Mouse (Mus musculus) thymus, postnatal 4 days (tissue): Measurements from ENCODE around the gene Cib1.

Experiments
- DNase-seq: peaks from one replicate; pipeline ENCODE4 v3.0.0; 2021

Cib1 gene

DNA sequence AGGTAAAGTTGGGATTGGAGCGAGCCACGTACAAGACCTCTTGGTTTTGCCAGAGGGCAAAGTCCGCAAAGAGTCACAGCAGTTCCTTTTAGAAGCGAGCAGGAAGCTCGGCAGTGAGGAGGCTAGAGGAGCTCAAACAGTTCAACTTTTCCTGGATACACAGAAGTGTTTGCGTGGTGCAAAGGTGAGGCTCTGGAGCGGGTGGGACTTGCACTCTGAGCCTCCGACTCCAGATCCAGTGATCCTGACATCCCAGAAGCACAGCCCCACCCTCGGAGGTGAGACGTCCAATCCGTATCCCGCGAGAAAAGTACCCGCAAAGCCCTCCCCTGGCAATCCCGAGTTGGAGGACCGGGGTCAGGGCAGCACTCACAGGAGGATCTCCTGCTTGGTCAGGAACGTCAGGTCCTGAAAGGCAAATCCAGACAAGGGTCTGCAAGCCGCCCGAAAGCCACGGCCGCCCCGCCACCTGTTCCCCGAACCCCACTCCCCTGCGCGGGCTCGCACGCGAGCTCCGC is 583 bp downstream of the Cib1 start:
- no peak for DNase-seq

DNA sequence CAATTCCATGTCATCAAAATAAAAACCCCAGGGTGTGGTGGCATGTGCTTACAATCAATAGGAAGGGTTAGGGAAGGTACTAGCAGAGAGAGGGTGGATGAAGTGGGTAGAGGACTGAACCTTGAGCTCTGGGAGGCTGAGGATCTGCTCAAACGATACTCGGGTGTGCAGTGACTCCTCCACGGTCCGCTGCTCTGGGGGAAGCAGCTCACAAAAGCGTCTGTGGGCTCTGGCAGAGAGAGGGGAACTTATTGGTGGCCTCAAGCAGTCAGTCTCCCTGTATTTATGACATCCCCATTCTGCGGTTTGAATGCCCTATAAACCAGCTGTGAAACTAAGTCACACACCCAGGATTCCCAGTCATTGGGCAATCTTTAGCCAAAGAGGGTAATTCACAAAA is 2.4 kb downstream of the Cib1 start:
- DNase-seq, result no peak

DNA sequence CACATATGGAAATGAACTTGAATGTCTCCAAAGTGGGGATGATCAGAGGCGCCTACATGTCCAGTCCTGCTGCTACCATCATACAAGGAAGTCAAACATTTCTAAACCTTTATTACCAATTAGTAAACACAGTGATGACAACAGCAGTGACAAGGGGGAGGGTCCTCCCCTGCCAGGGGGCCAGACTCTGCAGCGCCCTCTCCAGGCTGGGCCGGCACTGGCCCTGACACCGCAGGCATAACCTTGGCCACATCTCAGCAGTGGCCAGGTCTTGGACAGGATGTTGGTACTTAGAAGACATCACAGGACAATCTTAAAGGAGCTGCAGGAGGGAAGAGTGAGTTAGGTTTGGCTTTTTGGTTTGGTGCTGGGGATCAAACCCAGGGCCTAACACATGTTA is 5.5 kb downstream of the Cib1 start:
- DNase-seq, result no peak

DNA sequence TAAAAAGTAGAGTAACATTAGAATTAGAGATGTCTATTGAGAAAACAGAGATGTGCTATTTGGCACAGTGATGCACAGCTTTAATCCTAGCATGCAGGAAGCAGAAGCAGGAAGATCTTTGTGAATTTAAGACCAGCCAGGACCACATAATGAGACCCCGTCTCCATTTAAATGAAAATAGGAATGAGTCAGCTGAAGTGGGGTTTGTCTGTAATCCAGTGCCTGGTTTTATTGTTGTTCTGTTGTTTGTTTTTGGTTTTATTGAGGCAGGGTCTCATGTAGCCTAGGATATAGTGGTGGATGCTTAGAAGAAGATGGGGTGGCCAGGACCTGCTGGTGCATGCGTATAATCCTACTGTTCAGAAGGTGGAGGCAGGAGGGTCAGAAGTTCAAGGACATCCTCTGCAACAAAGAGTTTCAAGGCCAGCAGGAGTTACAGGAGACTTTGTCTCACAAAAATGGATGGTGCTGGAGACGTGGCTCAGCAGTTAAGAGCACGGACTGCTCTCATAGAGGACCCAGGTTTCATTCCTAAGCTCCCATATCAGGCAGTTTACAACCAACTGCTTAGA is 11.3 kb downstream of the Cib1 start:
- no peak for DNase-seq

DNA sequence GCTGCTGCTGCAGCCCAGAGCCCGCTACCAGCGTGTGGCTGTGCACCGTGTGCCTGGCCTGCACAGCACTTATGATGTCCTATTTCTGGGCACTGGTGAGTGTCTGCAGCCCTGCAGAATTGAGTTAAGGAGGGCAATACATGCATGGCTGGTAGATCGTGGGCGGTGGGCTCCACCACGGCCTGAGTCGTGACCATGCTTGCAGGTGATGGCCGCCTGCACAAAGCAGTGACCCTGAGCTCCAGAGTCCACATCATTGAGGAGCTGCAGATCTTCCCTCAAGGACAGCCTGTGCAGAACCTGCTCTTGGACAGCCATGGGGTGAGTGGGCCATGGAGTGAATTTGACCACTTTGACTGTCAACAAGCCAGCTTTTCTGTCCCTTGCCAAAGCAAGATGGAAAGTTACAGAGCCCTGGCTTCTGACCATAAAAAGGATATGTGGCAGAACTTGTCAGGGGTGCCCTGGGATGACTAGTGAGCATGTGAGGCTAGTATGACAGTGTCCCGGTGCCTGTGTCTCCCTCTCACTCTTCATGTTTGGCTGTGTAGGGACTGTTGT is 12.3 kb downstream of the Cib1 start:
- DNase-seq, result no peak

DNA sequence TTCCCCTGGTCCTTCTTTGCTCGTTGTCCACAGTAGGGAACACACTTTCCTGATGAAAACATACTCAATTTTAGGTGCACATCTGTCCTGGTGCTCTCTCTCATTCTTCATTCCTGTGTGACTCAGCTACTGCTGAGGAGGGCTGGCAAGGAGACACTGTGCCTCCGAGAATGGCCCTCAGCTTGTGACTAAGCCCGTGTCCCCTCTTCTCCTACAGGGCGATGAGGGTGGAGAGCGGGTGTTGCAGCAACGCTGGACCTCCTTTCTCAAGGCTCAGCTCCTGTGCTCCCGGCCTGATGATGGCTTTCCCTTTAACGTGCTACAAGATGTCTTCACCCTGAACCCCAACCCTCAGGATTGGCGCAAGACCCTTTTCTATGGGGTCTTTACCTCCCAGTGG is 13.9 kb downstream of the Cib1 start:
- DNase-seq, result no peak

DNA sequence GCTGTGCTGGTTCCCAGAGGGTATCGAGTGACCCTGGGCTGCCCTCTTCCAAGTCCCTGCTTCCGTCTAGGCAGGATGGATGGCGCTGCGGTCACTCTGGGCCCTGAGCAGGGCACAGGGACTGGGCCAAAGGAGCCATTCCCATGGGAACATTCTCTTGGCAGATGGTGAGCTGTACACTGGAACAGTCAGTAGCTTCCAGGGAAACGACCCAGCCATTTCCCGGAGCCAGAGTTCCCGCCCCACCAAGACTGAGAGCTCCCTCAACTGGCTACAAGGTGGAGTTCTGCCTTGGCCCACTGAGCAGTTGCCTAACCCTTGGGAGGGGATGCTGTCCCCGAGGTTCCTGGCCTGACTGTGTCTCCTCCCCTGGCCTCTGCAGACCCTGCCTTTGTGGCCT is 16.0 kb downstream of the Cib1 start:
- no peak for DNase-seq

DNA sequence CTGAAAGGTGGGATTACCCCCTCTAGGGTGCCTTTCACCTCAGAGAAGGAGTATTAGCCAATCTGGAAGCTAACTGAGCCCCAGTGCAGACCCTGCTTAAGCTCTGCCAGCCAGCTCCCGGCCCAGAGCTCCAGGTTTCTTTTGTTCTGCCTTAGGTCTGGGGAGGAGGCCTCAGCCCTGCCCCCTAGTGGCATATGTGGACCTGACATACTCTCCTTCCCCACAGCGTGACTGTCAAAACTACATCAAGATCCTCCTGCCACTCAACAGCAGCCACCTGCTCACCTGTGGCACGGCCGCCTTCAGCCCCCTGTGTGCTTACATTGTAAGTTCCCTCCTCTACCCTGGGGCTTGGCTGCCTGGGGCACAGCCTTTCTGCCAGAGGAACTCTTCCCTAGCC is 17.2 kb downstream of the Cib1 start:
- DNase-seq, result peak; percentile 93

DNA sequence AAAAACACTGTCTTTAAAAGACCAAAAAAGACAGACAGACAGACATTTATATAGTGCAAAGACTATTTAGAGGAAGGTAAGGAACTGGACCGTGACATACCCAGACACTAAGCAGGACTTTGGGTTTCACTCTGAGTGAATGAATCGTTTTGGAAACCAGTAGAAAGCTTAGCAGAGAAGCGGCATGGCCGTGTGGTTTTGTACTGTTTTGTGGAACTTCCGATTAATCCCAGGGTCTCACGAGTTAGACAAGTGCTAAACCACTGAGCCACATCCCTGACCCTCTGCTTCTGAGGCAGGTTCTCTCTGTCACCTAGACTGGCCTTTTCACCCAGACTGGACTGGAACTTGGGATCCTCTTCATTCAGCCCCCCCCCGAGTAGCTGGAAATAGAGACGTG is 18.2 kb downstream of the Cib1 start:
- no peak for DNase-seq

DNA sequence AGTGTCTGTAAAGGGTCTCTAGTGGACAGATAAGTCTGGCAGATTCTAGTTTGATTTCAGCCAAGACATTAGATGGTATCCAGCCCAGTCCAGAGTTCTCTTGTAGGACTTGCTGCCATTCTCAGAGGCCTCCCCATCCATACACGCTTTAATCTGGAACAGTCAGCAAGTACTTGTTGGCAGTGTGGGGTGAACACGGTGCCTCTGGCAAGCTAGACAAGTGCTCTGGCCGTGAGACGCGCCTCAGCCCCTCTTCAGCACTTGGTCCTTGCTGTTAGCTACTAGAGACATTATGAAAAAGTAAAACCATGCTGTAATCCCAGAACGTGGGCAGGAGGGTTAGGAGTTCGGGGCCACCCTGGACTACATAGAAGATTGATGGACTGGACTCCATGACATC is 19.0 kb downstream of the Cib1 start:
- no peak for DNase-seq

DNA sequence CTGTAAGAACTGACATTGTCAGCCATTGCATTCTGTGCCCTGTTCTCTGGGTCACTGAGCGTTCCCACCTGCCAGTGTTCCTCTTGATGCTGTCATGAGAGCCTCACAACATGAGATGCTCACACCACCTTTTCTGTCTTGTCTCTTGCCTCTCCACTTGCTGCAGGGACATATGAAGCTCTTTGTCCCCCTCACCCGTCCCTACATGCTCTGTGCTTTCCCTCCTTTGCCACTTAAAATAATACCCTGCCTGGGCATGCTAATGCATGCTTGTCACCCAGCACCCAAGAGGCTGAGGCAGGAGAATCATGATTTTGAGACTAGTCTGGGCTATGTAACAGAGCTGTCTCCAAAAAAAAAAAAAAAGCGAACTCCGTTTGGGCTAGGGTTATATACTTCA is 21.6 kb downstream of the Cib1 start:
- DNase-seq, result no peak

DNA sequence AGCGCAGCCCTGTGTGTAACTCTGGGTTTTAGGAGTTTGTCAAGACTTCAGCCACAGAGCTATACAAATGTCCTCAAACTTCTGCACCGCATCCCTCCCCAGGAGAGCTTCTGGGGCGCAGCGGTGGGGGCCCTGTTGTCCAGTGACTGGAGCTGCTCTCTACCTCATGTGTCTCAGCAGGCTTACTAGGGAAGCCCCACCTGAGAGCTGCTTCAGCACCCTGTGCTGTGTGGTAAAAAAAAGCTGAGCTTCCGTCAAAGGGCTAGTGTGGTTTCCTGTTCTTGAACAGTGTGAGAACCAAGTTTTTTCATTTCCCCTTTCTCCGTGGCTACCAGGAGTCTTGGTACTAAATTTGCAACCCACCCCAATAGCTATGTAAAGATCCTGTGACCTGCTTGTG is 22.9 kb downstream of the Cib1 start:
- DNase-seq, result peak; percentile 61

DNA sequence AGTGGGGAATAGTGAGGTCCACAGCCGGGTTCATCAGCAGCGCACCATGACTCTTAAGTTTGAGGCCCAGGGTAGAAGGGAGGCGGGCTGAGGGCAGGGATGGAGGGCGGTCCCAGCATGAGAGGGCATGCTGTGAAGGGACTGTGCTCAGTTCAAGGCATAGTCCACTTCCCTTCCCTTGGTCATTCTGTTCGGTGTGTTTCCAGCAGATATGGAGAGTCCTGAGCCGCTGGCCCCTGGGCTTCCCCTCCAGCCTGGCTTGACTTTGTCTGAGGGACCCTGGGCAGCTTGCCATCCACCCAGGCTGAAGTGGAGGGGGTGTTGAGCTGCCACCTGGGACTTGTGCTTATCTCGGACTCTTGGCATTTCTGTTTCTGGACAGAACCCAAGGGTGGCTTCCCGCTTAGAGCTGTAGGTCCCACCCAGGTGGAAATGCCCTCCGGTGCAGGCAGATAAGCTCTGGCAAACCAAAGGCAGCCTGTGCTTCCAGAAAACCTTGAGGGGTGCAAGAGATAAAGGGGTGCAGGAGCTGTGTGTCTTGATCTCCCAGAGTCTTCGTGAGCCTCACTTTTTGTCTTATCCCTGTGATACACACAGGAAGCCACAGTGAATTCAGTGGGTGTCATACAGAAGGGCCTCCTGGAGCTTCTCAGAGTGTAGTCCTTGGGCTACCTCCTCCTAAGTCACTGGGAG is 23.7 kb downstream of the Cib1 start:
- DNase-seq, result no peak

DNA sequence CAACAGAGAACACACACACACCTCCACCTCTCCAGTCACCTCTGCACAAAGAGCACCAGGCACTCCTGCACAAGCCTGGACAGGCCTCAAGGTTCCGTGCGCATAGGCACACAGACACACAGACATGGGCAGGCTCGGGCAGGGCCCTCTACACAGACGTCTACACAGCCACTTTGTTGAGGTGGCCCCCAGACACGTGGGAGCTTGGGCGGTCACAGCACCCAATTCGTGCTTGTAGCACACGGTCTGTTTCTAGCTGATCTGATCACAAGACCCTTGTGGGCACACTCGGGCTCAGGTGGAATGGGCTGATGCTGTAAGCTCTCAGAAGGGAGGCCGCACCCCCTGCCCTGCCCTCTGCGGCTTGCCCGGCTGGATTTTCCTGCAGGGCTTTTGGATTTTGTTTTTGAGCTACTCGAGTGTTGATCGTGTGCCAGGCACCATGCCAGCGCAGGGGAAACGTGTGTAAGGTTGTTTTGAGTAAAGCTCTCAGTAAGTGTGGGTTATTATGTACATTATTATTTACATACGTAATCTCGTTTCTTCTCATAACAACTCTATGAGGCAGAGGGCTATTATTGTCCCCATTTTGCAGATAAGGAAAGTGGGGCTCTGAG is 24.5 kb downstream of the Cib1 start:
- no peak for DNase-seq

DNA sequence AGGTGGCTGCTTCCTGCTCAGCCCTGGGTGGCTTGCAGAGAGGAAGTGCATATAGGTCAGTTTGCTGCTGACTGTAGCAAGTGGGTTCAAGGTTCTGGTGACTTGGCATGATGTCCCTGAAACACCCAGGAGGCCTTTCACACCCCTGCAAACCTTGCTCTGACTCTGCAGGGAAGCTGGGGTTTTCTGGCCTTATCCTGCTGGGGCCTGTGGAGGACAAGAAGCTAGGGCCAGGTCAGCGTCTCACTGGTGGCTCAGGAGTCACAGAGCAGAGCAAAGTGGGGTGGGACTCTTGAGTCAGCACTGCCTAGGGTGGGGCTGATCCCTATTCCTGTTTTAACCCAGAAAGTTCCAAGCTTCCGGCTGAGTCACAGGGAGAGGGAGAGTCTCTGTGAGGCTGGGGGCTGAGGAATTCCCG is 25.3 kb downstream of the Cib1 start:
- no peak for DNase-seq

DNA sequence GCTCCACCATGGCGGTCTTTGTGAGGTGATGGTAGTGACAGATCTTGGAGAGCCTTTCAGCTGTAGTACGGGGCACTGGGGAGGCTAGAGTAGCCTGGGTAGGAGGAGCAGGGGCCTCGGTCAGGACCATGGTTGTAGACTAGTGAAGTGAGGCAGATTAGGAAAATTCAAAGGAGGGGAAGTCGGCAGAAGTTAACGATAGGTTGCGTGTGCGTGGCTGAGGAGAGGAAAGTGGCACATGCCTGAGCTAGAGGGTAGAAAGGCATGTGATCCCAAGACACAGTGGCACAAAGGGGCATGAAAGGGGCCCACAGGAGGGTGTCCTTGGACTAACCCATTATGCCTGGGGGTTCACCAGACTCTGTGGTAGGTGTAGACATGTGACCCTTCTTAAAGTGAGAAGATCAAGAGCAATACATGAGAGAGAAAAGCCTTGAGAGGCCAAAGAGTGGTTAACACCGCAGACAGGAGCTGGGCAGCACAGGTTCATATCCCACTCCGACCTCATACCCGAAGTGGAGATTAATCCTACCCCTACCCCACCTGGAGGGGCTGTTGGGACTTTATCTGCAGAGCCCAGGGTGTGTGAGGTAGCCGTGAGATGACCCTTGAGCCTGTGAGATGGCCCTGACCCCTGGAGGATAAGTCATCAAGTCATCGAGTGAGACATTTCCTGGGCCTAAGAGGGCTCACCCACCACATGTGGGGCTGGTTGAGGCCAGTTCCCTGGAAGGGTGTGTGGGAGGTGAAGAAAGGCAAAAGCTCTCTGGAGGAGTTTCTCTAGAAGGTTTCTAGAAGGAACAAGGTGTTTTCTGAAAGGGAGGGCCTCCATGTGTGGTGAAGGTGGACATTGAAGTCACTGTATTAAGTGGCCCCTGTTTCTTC is 26.7 kb downstream of the Cib1 start:
- no peak for DNase-seq

DNA sequence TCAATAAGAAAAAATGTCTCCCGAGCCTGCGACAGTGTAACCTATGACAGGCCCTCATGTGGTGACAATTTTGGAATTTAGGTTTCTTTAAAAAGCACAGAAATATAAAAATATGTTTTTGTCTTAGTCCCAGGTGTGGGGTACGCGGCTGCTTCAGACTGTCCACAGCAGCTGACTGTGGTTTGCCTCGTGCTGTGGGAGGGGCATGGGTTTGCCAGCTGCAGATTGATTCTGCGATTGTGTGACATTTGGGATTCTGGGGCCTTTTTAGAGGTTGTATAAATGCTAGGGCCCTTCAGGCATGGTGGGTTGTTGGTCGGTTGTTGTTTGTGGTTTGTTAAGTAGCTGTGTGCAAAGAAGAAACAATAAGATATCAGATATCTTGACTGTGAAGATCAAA is 27.7 kb downstream of the Cib1 start:
- peak; percentile 67 for DNase-seq

DNA sequence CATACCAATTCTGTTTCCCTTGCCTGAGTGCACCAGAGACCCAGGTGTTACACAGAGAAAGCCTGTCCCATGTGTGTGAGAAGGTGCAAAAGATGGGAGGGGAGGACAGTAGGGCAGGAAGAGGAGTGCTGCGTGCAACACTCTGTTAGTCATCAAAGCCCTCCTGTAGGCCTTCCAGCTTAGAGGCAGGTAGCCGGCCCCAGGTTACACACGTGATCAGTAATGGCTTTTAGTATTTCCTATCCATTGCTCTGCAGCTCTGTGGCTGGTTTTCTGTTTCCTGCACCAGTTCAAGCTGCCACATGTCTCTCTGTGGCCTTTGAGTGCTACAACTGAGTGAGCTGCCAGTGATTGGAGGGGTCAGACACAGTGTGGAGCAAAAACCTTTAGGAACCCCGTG is 28.3 kb downstream of the Cib1 start:
- DNase-seq, result no peak

DNA sequence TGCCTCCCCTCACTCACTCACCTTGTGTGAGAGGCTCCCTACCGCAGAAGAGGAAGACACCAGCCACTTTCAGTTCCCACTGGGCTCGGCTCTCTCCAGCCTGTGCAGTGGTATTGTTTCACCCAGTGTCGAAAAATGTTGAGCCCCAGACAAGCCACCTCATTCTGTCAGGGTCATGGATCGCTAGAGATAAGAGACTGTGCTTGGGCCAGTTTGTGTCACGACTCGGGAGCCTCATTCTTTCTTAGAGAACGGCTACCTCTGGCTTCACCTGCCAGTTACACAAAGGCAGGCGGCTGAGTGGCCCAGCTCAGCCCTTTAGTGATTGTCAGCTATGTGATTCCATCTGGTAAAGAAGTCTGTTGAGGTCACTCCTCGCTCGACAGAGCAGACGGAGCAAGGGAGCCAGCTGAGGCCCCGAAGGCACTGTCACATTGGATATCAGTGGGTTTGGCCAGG is 28.9 kb downstream of the Cib1 start:
- DNase-seq, result no peak

DNA sequence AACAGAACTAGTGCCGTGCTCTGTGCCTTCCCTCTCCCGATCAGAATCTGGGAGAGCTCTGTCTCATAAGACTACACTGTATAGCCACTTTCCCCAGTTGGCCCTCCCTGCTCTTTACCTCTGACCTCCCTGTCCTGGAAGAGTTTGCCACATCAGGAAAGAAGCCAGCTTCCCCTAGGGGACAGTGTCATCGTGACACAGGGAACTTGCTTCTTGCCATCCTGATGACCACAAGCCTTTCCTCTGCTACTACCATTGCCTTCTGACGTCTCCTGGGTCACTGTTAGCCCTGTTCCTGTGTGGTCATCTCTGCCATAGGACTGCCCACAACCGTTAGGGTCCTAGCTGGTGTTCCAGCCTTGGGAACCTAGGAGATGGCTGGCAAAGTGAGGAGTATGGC is 29.7 kb downstream of the Cib1 start:
- no peak for DNase-seq

DNA sequence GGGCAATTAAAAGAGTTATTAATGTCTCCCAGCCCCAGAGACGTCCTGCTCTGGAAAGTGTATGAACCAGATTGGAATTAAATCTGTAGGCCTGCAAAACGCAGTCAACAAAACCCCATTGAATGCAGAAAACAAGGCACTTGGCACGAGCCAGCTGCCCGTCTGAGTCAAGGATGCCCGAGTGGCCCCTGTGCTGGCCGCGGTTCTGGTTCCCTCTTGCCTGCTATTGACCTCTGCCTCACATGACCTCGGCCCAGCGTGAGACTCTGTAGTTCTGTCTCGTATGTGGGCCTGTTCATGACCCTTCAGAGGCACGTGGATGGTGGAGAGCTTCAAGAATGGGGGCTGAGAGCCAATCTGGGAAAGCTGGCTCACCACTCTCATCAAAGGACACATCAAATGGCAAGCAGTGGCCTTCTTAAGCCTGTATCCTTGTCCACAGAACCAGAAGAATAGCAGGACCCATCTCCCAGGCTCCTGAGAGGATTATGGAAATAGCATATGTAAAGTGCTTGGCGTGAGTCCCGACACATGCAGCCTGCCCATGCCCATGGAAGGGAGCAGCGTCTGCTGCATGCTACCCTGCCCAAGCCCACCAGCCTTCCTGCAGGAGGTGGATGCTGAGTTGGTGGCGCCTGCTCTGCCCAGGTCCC is 30.6 kb downstream of the Cib1 start:
- no peak for DNase-seq

DNA sequence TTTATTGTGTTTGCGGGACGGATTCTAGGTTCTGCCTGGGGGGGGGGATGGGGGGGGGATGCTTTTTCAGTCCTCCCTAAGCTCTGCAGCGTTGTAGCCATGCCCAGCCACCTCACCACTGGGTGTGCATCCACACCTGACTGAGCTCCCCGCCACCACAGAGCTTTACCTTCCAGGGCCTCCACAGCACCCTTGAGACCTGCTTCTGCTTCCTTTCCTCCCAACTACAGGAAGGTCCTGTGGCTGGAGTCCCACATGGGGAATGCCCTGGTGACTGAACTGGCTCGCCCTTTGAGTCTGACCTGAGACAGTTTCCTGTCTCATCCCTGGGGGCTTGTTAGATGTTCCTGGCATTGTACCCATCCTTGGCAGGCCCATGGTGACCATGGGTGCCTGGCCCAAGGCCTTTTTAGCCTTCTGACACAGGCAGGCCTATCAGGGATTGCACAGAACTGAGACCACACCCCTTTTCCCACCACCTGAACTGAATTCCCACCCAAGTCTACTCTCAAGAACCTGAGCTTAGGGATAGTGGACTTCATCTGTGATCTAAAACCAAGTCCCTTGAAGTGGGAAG is 31.6 kb downstream of the Cib1 start:
- no peak for DNase-seq
